Mouse (Mus musculus) inflammation-experienced regulatory T-cells, adult 6 months (primary cell): ENCODE results near the gene Rasd1. TPM values are rescaled to one million over a fixed set of nuclear protein-coding genes. Genes with fewer than 3 reads are reported as not detected.

ENCODE experiments used
- ATAC-seq: one replicate; pipeline ENCODE4 v1.8.0; 2017
- polyA plus RNA-seq, 3 experiments: library from polyadenylated mRNA; unstranded; fragments of 100-300 nt; shearing (Covaris generic); gene quantifications; one replicate each; pipeline ENCODE4 v1.2.1; 2017

Rasd1 gene
- polyA plus RNA-seq: under 1 TPM in 1 of 3 experiments, not detected in 2; 0.88 TPM

DNA sequence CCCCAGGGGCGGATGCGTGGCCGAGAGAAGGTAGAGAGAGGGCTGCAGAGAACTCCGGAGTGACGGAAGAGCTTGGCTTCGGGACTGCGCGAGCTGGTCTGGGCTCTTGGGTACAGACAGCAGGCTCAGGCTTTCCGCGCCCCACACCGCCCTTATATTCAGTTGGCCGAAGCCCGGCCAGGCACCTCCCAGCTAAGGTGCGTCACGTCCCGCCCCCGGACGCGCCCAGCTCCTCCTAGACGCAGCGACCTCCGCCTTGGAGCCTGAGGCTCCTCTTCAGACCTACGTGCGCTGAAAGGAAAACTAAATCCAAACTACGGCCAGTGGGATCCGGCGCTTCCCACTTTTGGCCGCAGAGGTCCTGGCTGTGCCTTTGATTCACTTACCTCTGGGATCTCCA is at the start of gene Rasd1:
Gene Rasd1, minus strand, starts transcription at position 127 of the 400 bp plus-strand sequence.
- ATAC-seq: peak; percentile 60

GRCm38 (mm10) chr11:60011516-60011915 is 46.8 kb upstream of the Rasd1 start:
- no peak for ATAC-seq

DNA sequence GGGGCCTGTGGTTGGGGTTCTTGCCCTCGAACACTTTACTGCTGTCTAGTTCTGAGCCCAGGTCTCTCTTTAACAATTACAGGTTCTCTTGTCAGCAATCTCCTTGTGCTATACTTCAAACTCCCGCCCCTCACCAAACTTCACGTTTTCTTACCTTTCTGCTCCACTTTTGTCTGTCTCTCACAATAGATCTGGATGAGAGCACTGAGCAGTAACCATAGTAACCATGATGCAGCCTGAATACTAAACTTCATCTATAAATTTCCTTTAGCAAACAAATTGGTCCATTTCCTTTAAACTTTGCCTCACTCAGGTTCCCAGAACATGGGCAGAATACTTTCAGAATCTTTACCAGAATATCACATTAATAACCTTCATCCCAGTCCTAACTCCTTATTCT is 44.7 kb upstream of the Rasd1 start:
- no peak for ATAC-seq

- no peak for ATAC-seq
These were observed 41.1 kb upstream of the Rasd1 start for GRCm38 (mm10) chr11:60005866-60006265.

DNA sequence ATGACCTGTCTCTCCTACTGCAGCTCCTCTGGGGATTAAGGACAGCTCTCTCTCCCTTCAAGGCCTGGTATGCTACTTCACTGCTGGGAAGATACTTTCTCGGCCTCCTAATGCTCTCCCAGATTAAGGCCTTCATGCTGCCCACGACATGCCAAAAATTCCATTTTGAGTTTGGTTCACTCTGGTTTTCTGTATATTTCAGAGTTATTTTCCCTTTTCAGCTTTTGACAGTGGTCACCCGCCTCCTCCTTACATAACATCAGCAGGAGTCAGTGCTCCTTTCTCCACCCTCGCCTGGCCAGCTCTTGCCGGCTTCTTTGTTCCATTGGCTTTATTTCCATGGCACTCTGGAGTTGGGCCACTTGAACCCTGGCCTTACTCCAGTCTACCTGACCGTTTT is 40.0 kb upstream of the Rasd1 start:
- ATAC-seq: no peak

DNA sequence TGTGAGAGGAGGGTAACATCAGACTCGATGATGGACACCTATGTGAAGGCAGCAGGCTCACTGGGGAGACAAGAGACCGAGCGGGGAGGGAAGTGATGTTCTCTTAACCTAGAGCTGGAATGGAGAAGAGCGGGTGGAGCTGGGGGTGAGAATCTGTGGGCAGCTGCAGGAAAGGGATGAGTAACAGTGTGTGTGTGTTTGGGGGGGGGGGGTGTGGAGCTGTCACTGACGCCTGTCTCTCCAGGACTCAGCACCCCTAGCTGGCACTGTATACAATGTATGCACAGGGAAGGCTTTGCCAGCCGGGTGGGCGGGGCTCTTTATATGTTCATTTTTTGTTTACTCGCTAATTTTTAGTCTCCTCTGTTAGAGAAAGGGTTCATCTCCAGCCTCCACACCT is 39.1 kb upstream of the Rasd1 start:
- ATAC-seq: no peak

DNA sequence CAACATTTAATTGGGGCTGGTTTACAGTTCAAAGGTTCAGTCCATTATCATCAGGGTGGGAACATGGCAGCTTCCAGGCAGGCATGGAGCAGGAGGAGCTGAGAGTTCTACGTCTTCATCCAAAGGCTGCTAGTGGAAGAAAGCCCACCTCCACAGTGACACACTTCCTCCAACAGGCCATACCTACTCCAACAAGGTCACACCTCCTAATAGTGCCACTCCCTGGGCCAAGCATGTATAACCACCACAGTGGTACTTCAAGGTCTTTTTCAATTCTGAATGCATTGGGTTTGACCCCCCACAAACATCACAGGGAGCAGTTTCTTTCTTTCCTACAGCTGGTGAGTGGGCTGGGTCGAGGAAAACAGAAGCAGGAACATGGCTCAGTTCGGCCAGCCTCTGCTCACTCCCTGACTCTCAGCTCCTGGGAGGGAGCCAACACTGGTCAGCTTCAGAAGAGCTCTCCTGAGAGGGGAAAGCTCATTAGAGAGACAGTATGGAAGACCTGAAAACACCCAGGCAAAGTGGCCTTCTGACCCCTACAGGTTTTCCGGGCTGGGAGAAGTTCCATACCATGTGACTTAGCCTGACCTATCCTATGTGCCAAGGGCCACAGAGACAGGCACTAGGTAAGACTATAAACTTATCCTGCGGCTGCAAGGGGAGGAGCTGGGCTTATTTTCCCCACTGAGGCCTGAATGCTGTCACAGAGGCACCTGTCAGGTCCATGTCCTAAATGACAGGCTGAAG is 36.7 kb upstream of the Rasd1 start:
- no peak for ATAC-seq

DNA sequence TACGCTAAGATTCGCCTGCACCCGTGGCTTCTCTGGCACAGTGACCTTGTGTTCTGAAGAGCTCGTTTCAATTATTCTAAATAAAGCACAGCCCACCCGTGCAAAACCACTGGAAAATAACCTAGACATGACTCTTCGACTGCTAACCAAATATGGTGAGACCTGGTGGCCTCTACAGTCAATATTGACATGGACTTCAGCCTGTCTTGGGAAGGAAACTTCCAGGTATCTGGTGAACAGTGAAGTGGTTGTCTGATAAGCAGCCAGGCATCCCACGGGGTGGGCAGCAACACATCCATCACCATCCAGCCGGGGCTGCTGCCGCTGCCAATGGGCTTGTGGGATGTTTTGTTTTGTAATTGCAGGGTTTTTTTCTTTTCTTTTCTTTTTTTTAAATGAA is 29.6 kb upstream of the Rasd1 start:
- no peak for ATAC-seq

DNA sequence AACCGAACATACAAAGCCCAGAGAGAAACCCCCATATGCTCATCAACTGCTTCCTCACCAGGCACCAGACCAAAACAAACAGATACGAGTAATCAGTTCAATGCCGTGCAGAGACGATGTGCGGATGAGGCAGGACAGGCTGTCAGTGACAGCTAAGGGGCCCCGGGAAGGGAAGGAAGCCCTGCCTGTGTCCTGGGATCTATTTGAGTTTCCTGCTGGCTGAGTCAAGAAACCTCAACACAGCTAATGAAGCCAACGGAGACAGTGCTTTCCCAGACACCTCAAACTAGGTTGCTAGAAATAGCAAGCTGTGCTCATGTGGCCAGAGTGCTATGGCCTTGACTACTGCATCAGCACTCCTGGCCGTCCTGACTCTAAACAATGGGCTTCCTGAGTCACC is 26.6 kb upstream of the Rasd1 start:
- no peak for ATAC-seq

GRCm38 (mm10) chr11:59989406-59989805 is 24.7 kb upstream of the Rasd1 start:
- ATAC-seq: no peak

DNA sequence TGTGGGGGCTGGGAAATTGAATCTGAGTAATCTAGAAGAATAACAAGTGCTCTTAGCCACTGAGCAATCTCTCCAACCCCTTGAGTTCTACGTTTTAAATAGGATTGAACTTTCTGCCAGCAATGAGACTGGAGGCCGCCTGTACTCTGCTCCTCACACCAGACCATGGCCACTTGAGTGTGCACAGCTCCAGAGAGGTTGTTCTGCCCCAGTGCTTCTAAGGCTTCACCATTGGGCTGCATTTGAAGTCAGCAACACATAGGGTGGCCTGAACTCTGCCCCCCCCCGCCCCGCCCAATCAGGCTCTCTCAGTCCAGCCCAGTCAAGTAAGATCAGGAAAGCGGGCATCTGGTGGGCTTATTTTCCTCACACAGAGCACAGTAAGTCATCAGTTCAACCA is 13.1 kb upstream of the Rasd1 start:
- no peak for ATAC-seq

DNA sequence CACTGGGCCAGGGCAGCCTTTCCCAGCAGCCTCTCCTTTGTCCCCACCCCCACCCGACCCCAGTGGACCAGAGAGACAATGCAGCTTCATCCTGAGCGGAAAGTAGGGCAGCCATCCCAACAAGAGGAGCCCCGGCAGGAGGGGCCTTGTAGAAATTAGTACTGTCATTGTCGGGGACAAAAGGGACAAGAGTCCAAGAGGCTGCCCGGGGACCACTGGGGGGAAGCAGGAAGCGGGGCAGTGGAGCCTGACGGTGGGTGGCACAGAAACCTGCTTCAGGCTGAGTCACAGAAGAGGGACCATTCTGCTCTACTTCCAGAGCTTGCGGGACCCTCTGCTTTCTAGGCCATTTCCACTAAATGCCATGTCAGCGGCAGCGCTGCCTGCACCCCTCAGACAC is 10.5 kb upstream of the Rasd1 start:
- no peak for ATAC-seq

GRCm38 (mm10) chr11:59973389-59973788 is 8.6 kb upstream of the Rasd1 start:
- no peak for ATAC-seq

- ATAC-seq: no peak
These were observed 6.9 kb upstream of the Rasd1 start for GRCm38 (mm10) chr11:59971691-59972090.

DNA sequence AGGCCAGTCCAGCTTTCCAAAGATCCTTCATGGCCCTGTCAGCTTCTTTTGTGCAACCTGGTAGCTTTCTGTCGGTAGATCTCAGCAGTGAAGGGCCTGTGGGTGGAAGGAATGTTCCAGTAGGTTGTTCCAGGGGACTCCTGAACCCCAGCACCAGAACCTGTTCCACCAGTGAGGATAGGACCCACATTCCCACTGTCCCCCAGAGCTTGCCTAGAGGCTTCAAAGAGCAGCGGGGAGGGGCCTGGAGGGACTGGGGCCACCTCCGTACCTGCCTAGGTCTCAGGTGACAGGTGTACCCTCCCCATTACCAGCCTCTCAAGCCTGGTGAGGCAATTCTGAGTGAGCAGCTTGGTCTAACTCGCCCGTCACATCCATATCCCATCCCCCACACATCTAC is 6.0 kb upstream of the Rasd1 start:
- ATAC-seq: no peak

DNA sequence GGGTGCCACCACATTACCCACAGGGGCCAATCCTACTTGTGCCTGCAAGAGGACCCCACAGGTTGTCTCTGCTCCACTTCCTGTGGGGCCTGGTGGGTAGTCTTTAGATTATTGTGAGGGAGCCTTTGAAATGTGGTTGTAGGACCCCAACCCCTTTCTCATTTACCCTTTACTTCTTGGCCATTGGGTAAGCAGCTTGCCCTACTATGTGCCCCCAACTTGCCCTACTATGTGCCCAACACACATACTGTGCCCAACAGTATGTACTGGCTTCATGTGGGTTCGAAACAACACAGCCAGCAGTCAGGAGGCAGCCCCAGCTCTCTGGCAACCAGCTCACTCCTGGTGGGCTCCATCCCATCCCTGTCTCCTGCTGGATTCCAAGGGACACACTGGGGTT is 3.0 kb upstream of the Rasd1 start:
- ATAC-seq: no peak

- ATAC-seq: no peak
These were observed 1.3 kb upstream of the Rasd1 start for GRCm38 (mm10) chr11:59966102-59966483.

DNA sequence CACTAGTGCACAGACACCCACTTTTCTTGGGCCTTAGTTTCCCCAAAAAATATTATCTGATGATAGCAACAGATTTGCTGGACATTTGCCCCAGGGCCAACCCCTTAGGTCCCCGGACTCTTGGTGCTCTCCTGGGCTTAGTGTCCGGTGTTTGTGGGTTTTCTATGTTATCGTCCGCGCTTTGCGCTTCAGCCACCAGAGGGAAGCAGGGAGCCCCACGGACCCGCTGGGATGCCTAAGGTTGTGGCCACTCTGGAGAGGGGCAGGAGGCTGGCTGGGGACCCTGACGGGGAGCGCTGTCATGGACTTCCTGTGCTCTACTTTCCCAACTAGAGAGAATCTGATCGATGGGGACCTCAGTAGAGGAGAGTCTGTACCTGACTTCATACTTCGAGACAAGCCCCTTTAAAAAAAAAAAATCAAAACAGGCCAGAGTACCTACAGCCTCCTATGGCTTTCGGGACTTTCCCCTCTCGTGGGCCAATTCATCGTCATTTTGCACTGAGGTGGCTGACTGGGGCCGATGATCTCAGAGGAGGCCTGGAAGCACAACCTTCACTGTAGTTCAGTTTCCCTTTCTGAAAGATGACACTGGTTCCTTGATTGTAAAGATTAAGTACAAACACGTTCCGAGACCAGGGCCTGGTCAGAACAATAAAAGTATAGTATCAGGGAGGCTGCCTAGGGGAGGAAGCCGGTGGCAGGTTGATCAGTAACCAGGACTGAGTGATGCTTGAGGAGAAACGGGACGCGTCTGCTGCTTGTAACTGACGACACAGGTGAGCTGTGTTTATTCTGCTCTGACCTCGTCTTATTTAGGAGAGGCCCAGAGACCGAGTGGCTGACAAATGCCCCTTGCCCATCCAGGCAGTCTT is 720 bp upstream of the Rasd1 start:
- ATAC-seq: peak; percentile 41

DNA sequence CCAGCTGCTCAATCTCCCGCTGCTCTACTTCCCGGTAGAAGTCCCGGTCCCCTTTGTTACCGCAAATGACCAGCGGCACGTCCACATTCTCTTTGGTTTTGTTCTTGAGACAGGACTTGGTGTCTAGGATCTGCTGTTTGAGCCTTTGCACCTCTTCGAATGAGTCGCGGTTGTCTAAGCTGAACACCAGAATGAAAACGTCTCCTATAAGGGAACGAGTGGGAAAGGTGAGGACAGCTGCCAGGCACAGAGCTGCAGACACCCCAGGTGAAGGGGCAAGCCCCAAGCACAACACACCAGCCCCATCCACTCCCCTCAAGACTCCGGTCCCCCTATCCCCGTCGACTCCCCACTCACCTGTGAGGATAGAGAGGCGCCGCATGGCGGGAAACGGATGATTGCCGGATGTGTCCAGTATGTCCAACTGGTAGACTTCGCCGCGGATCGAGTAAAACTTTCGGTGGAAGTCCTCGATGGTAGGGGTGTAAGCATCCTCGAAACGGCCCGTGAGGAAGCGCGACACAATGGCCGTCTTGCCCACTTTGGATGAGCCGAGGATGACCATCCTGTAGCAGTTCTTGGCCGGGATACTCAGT is 483 bp downstream of the Rasd1 start:
- no peak for ATAC-seq

DNA sequence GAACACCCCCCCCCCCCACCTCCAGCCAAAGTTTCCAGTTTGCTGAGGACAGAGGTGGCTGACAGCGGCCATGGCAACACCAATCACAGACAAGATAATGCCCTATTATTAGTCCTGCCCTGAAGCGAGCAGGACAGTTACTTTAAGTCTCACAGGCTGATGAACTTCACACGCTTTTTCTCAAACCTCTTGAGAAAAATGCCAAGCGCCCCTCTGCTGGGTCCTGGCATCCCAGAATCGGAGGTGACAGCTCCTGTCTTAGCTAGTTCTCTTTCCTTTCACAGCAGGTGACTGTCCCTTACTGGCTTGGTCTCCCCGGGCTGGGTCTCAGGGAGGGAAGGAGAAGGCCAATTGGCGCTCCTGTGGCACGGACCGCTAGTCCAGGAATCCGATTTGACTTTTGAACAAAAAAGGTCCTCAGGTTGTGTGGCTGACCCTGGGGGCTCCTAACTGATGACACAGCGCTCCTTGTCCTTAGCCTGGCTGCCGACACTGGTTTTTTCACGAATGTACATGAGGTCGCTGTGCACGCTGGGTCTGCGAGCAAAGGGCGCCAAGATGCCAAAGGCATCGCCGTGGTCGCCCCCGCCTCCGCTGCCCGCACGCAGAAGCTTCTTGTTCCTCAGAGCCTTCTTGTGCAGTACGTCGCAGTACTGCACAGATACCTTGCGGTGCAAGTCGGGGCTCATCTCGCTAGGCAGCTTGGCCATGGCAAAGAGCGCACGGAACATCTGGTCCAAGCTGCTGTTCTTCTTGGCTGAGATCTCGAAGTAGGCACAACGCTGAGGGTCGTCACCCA is 1.2 kb downstream of the Rasd1 start:
- ATAC-seq: no peak

GRCm38 (mm10) chr11:59962590-59962989 is 2.2 kb downstream of the Rasd1 start:
- ATAC-seq: no peak

DNA sequence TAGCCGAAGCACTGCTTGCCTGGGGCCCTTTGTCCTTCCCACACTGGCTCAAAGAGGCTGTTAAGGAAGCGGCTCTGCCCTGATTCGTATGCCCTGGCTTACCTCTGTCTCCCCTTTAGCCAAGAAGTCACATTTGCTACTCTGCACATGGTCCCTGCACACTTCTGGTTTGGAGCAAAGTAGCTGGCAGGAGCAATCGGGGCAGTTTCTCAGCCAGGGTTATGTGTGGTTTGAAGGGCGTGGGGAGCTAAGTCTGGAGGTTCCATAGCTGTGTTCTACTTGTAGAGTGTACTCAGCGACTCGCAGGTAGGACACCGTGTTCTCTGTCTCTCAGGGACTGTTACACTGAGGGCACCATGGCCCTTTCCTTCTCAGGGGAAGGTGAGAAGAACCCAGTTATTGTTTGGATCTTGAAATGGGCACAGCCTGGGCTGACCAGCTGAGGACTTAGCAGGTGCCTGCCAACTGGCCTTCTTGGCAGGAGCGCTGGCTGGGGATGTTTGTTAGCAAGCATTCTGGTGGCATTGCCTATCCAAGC is 3.3 kb downstream of the Rasd1 start:
- ATAC-seq: no peak
